Mouse (Mus musculus): Measurements from ENCODE around the gene Prkd3.

- no peak for TF ChIP-seq CTCF (IDR thresholded peaks at IDR 0.05; ENCODE audit: extremely low read depth, insufficient read depth, insufficient read length, insufficient replicate concordance)
- TF ChIP-seq POLR2A (IDR thresholded peaks at IDR 0.05; ENCODE audit: low read depth, low read length) = no peak
Measured at GRCm38 (mm10) chr17:78983166-78983565, 37.5 kb downstream of the Prkd3 start.
